Mouse (Mus musculus) cerebellum, adult 2 months (tissue): ENCODE results near the gene Plb1. TPM values are rescaled to one million over a fixed set of nuclear protein-coding genes. Genes with fewer than 3 reads are reported as not detected.

ENCODE experiments used
- DNase-seq, 2 experiments: peaks; one replicate each; pipeline ENCODE4 v3.0.0; 2021
- H3K27ac ChIP-seq: fragments of 200-500 bp; 2 replicates; pipeline ENCODE4 v1.5.1; 2012; ENCODE audit warnings: low read length, control low read depth, inconsistent platforms; ENCODE audit not compliant: insufficient read depth
- H3K27me3 ChIP-seq: fragments of 200-500 bp; 2 replicates; pipeline ENCODE4 v1.6.1; 2012; ENCODE audit warnings: inconsistent platforms, mild to moderate bottlenecking, low read length, moderate library complexity; ENCODE audit not compliant: control insufficient read depth, insufficient read depth
- H3K4me1 ChIP-seq: fragments of 200-500 bp; 2 replicates; pipeline ENCODE4 v1.6.1; 2011; ENCODE audit warnings: low read length; ENCODE audit not compliant: control insufficient read depth, insufficient read depth
- H3K4me3 ChIP-seq: fragments of 200-500 bp; replicated peaks from 2 replicates; pipeline ENCODE3; 2011; ENCODE audit warnings: mild to moderate bottlenecking, low read depth, low read length, control low read depth; ENCODE audit not compliant: insufficient read depth
- CTCF ChIP-seq: fragments of 200-500 bp; IDR thresholded peaks from 2 replicates; pipeline ENCODE4 v1.5.1; 2011; ENCODE audit warnings: low read depth, mild to moderate bottlenecking, control low read depth, low read length, moderate library complexity, borderline replicate concordance; ENCODE audit not compliant: insufficient read depth
- POLR2A ChIP-seq: fragments of 200-500 bp; IDR thresholded peaks from 2 replicates; pipeline ENCODE4 v1.6.1; 2011; ENCODE audit warnings: low read length, control low read depth, borderline replicate concordance; ENCODE audit not compliant: insufficient read depth
- WGBS: fragments of 180-500 bp; shearing (Covaris S2); methylation state at CpG from one replicate; pipeline ENCODE4 v1.1.7; 2018; 5-methylcytosine and 5-hydroxymethylcytosine counted together
- polyA plus RNA-seq: library from polyadenylated mRNA; depleted of rRNA; stranded (reverse); fragments of >200 nt; gene quantifications from 2 replicates; pipeline ENCODE4 v1.2.3, GENCODE M21; 2012

Plb1 gene
- polyA plus RNA-seq, 1 experiment: 0.52 TPM

DNA sequence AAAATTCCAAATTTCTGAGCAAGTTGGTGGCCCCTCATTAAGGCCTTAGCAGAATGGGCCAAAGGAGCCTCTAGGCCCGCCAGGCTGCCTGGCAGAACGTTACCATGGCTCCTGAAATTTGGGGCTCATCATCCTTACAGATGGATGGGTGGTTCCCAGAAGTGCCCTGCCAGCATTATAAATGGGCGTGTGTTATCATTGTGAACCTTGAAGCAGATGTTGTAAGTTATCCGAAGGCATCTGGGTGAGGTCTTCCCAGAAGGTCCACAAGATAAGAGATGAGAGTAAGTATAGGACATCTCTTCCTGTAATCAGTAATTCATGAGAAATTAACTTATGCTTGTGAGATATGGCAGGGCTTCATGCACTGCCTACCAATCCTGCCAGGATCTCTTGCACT is 30.0 kb downstream of the Plb1 start:
- Histone ChIP-seq H3K27me3 (no peaks in the 10 kb centered on the region; the same call in 1 of the 2 replicates), H3K27ac (no peak overlapping the region), H3K4me3 (no peak overlapping the region), H3K4me1 (peaks cover 7% of the 10 kb centered on the region; the same call in 1 of the 2 replicates)
- 86% methylated on average over 4 of the region's 4 CpGs for WGBS
- no peak for DNase-seq
- no peak for TF ChIP-seq CTCF
- TF ChIP-seq POLR2A: no peak

DNA sequence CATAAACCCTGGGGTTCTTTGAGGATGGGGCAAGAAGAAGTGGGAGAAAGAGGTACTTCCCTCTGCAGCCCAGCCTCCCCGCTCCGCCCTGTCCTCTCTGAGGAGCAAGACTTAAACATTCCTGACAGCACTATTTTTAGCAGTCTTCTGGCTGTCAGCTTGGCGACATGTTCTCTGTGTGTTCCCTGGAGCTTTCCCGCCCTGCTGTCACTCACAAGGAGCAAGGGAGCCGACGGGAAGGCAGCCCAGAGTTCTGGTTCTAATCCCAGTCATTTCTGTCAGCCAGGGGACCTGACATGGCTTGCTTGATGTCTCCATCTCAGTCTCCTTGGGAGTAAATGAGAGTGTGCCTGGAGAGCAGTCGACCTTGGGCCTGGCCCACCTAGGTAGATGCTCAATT is 40.0 kb downstream of the Plb1 start:
- H3K4me1 ChIP-seq: peaks cover 6% of the 10 kb centered on the region
- DNase-seq: peak; percentile 21 to 34
- no peaks in the 10 kb centered on the region for H3K27me3 ChIP-seq
- TF ChIP-seq CTCF: no peak
- TF ChIP-seq POLR2A: no peak
- no peak overlapping the region for H3K4me3 ChIP-seq
- WGBS: 5% methylated on average over 7 of the region's 7 CpGs
- H3K27ac ChIP-seq: no peak overlapping the region

DNA sequence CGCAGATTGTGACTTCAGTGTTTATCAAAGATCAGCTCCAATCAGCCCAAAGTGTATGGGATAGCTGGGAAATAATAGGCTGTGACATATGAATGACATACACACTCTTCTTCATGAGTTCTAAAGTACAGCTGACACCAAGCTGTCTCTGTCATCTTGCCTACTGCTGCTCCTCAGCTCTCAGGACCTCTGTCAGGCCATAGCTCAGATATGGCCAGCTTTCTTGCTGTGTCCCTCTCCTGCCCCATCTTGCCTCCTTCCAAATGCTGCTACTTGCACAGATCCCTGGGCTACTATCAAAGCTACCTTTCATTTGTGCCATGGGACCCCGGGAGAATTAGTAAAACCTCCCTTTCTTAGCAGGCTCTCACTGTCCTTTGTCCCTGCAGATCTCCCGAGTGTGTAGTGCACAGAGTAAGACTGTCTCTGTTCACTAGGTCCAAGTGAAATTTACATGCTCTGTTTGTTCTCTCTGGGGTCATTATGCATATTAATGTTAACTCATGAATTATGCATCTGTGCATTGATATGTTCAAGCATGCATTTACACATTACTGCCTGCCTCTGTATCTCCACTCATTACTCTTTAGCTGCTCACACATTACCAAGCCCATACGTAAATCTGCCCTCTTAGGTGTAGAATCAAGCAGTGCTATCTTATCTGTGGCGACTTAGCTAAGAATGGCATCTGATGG is 45.6 kb downstream of the Plb1 start:
- Histone ChIP-seq H3K27ac (no peak overlapping the region), H3K4me1 (no peaks in the 10 kb centered on the region), H3K27me3 (no peaks in the 10 kb centered on the region), H3K4me3 (no peak overlapping the region)
- no peak for DNase-seq
- TF ChIP-seq POLR2A (no peak), CTCF (no peak)
- 62% methylated on average over 5 of the region's 5 CpGs for WGBS

DNA sequence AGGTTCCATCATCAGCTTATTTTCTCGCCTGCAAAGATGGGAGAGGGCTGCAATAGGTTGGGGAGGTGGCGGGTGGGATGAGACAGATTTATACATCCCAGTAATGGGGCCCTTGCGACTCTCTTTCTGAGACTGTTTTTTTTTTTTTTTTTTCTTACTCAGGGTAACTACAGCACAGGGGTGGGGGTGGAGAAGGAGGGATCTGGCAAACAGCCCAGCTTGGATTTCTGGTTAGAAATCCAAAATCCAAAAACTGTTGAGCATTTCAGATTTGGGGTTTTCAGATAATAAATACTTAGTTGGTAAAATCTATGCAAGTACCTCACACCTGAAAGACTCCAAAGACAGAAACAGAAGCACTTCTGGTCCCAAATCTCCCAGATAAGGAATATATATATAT is 47.6 kb downstream of the Plb1 start:
- Histone ChIP-seq H3K4me3 (no peak overlapping the region), H3K27me3 (no peaks in the 10 kb centered on the region), H3K27ac (no peak overlapping the region), H3K4me1 (no peaks in the 10 kb centered on the region)
- no peak for DNase-seq
- 67% methylated on average over 3 of the region's 3 CpGs for WGBS
- no peak for TF ChIP-seq POLR2A
- TF ChIP-seq CTCF: no peak

DNA sequence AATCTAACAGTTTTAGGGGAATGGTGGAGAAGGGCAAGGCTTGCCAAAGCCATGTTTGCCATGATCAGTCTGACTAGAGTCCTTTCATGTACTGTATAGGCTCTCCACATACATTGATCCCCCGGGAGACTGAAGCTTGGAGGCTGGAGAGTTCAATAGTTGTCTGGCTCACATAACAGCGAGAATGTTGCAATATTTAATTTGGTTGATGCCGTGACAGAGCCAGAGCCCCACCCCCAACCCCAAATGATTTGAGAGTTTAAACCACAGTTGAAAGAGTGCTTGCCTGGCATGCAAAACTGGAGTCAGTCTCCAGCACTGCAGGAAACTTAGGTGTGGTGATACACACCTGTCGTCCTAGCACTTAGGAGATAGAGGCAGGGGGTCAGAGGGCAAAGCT is 49.8 kb downstream of the Plb1 start:
- H3K27me3 ChIP-seq: no peaks in the 10 kb centered on the region
- TF ChIP-seq CTCF (no peak), POLR2A (no peak)
- DNase-seq: no peak
- 43% methylated on average over 4 of the region's 4 CpGs for WGBS
- H3K27ac ChIP-seq: no peak overlapping the region
- no peaks in the 10 kb centered on the region for H3K4me1 ChIP-seq
- H3K4me3 ChIP-seq: no peak overlapping the region

DNA sequence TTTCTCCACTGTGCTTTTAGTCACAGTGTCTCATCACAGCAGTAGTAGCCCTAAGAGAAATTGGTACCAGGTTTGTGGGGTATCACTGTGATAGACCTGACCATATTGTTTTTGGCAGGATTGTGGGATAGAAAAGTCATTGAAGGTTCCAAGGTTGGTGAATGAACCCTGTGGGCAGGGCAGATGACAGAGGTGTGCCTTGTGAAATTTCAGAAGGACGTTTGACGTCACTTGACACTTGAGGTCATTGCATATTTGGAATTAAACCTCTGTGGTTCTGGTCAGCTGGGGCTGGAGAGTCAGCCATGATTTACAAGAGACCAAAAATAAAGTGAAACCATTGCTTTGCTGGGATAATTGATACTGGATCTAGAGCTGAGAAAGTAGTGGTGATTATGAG is 50.9 kb downstream of the Plb1 start:
- Histone ChIP-seq H3K27me3 (no peaks in the 10 kb centered on the region), H3K27ac (no peak overlapping the region), H3K4me1 (peaks cover 6% of the 10 kb centered on the region), H3K4me3 (no peak overlapping the region)
- no peak for TF ChIP-seq CTCF
- TF ChIP-seq POLR2A: no peak
- no peak for DNase-seq
- WGBS: 95% methylated on average over 2 of the region's 2 CpGs

DNA sequence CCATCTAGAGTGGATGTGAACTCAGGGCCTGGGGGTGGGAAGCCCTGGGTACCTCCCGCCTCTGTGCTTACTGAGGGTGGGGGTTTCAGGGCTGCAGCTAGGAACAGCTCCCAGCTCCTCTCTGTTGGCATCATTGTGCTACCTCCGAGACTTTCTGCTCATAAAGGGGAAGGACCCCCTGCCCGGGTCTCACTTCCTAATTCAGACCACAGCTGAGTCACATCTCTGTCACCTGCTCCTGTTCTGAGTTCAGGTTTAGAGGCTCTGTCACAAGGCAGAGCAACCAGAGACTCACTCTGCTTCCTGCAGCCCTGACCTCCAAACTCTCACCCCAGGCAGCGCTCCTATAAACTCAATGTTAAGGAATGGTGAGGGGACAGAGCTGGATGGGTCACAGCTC is 53.8 kb downstream of the Plb1 start:
- Histone ChIP-seq H3K4me1 (peaks cover 8% of the 10 kb centered on the region), H3K27me3 (no peaks in the 10 kb centered on the region), H3K4me3 (no peak overlapping the region), H3K27ac (no peak overlapping the region)
- no peak for TF ChIP-seq POLR2A
- no peak for TF ChIP-seq CTCF
- WGBS: 89% methylated on average over 4 of the region's 4 CpGs
- DNase-seq: no peak

DNA sequence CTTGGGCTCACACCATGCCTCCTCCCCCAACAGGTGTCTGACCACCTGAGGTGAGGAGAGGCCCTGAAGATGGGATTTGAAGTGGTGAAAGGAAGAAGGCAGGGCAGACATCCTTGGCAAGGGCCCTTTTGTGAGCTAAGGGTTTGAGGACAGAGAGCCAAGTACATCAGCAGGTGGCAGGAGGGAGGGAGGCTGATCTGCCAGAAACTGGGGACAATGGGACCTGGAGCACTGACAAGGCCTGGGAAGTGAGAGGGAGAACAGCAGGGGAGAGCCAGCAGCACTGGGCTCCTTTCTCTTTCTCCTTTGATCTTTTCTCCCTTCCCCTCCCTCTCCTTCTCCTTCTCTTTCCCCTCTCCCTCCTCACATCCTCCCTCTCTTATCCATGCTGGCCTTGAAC is 55.5 kb downstream of the Plb1 start:
- Histone ChIP-seq H3K4me1 (peaks cover 8% of the 10 kb centered on the region), H3K4me3 (no peak overlapping the region), H3K27me3 (no peaks in the 10 kb centered on the region), H3K27ac (no peak overlapping the region)
- TF ChIP-seq POLR2A (no peak), CTCF (no peak)
- DNase-seq: peak; percentile 77 to 81
